Mouse (Mus musculus): ENCODE data around the gene Prkcd.

GRCm38 (mm10) chr14:30590918-30591317 lies 35.1 kb downstream of the Prkcd start:
- TF ChIP-seq CTCF (IDR thresholded peaks at IDR 0.05; ENCODE audit: low read depth) = no peak
- no peak for TF ChIP-seq EP300 (IDR thresholded peaks at IDR 0.05; ENCODE audit: low read depth)

Measured in liver, embryonic 14.5 days (tissue).